Mouse (Mus musculus): ENCODE data around the gene Sct.

Sct gene

DNA sequence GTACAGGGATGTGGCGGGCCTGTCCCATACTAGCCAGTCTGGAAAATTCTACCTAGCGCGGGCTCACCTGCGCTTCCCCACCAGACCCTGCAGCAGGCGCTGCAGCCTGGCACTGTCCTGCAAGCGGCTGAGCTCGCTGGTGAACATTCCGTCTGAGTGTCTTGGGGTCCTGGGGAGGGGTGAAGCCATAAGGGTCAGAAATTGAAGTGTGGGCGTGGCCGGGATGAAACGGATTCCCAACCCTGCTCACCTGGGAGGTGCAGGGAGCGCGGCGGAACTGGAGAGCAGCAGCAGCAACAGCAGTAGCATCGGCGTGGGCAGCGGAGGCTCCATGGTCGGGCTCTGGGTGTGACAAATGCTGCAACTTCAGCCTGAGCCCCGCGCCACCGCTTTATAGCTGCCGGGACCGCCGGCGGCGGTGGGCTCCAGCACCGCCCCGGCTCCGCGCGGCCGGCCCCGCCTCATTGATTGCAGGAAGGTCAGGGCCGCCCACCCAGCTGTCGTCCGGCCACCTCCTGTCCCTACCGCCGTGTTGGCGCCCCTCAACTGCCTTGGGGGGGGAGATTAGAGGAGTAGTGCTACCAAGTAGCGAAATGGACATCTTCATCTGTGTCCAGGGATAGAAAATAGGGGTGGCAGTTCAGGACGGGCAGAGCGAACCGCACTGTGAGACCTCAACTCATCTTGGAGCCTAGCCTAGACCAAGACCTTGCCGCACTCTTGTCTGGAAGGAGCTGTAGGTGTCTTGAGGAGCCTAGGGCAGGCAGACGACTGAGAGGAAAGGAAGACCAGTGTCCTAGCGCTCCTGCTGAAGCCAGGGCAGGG lies at the start of gene Sct:
TSS of gene Sct (minus strand) at position 368 of the 825 bp plus-strand sequence.
- DNase-seq (ENCODE audit: inconsistent ontology term) = peak; percentile 45

DNA sequence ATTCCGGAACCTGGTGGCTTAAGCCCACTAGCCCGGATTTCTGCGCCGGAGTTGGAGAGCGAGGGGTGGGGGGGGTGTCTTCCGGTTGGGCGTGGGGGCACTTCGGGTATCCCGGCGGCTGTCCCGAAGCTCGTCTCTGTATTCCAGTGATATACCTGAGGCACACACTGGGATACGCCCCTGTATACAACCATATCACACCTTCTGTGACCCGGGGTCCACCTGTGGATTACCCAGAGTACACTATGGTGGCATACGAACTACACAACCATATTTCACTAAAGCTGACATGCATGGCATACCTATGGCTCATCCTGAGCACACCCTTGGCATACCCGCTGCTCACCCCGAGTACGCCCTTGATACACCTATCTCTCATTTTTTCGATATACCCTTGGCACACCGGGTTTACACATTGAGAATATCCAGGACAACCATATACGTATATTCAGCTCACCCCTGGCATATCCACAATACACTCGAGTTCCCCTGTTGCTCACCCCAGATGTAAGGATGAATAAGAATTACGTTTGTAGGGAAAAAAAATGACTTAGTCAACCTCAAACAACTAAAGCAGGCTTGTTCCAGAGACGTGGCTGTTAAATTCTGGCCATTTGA lies 49.5 kb upstream of the Sct start:
- peak; percentile 29 for DNase-seq (ENCODE audit: inconsistent ontology term)

DNA sequence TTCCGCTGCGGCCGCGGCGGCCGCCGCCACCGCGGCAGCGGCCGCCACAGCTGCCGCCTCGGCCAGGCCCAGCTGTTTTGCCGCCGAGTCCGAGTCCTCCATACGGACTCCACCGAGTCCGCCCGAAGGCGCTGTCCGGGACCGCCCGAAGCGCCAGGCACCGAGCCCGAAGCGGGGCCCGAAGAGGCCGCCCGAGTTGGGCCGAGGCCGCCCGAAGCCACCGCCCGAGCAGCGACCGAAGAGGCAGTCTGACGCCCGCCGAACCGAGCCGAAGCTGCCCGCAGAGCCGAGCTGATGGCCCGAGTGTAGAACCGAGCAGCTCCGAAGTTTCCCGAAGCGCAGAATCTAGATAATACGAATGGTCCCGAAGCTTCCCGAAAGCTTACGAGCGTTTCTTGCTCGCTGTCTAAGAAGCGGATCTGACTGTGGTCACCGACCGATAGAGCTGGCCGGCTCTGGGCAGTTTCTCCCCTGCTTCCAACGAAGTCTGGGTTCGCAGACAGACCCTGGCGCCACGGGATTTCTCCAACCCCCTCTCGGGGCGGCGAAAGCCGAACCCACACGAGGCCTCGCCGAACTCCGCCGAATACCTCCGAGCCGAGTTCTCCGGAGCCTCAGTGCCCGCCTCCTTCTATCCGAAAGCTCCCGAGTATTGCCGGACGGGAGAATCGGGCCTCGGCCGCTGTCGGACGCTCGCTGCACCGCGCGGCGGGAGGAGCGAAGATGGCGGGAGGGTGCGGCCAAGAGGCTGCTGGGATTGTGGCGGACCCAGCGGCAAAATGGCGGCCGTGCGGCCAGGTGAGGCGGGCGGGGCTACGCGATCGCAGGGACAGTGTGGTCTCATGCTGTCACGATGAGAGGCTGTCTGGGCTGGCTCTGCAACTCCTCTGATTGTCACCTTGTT lies 48.8 kb upstream of the Sct start, which contains the start of the genes Deaf1 and Tmem80:
TSS of gene Deaf1 (minus strand) at position 222 of the 904 bp plus-strand sequence.
TSS of gene Tmem80 (plus strand) at position 271 of the 904 bp plus-strand sequence.
- peak; percentile 98 for DNase-seq (ENCODE audit: inconsistent ontology term)

DNA sequence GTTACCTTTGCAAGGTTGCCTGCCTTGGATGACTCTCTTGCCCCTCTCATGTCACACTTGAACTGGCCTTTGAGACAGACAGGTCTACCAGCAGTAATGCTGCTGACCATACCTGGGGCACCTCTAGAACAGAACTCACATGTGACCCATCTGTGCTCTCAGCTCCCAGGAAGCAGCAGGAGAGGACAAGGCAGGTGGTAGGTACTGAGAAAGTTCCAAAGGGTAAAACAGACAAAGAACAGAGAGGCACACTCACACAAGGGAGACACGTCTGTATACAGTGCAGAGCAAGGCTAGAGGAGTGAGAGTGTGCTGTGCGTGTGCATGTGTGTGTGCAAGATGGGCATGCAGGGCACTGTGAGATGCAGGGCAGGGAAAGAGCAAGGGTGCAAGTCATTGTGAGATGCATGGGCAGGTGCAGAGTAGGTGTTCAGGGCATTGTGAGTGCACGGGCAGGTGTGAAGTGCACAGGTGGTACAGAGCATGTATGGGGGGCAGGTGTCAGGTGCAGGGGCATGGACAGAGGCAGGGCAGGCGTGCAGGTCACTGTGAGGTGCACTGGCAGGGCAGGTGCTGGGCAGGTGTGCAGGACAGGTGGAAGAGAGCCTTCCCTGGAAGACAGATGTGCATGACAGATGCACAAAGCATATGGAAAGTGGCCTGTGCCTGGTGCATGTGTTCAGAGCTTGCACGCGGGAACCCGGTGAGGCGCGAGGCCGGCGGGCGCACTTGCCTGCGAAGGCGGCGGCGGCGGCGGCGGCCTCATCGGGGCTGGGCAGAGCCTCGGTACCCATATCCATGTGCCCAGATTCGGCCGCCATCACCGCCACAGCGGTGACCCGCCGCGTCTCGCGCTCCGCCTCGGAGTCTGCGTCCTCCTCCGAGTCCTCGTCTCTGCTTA lies 47.9 kb upstream of the Sct start:
- no peak for DNase-seq (ENCODE audit: inconsistent ontology term)

DNA sequence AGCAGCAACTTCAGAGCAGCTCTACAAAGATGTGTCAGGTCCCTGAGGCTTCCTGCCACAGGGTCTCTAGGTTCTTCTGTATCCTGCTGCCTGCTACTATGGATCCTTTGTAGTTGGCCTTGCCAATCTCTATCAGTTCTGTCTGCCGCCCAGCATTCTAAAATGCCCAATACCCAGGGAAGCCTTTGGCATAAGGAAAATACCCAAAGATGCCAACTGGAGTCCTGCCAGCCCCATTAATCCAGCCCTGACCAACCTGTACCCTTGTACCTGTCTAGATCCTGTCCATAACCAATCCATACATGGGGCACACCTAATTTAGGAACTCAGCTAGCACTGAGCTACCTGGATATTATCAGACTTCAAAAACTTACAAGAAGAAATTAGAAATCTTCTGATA lies 45.8 kb upstream of the Sct start:
- DNase-seq (ENCODE audit: inconsistent ontology term) = no peak

DNA sequence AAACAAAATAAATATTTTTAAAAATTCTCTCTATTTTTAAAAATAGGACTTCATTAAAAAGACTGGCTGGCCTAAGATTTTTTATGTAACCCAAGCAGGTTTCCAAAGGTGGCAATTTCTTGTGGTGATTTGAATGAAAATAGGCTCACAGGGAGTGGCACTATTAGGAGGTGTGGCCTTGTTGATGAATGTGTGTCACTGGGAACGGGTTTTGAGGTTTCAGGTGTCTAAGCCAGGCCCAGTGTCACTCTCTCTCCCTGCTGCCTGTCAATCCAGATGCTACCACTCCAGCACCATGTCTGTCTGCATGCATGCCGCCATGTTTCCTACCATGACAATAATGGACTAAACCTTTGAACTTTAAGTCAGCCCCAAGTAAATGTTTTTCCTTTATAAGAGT lies 40.5 kb upstream of the Sct start:
- no peak for DNase-seq (ENCODE audit: inconsistent ontology term)

DNA sequence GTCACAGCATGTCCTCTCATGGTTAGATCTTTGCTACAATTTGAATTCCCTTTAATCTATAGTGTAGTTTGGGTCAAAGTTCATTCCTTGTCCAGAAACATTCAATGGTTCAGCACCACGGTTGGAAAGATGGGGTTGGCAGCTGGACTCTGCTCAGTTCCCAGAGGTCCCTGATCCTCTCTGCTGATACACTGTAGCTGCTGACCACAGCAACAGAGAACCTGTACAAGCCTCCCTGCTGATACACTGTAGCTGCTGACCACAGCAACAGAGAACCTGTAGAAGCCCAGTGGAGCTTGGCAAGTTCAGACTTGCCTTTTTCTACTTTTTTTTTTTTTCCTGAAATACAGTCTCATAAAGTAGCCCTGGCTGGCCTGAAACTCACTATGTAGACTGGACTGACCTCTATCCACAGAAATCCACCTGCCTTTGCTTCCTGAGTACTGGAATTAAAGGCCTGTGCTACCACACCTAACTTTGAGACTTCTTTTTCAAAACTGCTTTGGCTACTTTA lies 38.7 kb upstream of the Sct start:
- no peak for DNase-seq (ENCODE audit: inconsistent ontology term)

DNA sequence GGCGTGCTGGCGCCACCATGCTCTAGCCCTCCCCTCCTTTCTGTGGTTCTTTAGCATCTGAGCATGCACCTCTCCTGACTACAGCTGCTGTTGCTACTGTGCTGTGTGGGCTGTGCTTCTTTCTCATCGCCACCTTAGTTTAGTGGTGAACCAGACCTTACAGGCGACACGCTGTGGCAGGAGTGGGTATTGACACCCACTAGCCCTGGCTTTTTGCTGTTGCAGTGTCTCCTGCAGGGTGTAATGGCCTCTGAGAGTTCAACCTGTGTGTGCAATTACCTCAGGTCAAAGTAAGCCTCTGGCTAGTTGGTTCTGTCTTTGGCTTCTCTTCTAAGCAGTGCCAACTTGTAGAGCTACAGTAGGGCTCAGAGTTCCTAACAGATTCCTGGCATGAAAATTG lies 37.0 kb upstream of the Sct start:
- no peak for DNase-seq (ENCODE audit: inconsistent ontology term)

DNA sequence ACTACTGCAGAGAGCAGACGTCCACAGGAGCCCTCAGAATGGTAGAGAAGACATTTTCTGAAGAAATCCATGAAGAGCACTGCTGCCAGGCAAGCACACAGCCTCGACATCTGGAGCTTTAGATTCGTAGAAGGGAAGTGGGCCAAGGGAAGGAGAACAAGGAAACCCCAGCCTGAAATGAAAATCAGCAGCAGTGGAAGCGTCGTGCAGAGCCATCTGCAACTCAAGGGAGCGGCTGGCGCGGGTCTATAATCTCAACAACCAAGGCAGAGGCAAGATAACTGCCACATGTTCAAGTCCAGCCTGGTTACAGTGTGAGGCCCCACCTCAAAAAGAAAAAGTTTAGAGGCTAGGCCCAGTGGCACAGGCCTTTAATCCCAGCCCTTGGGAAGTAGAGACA lies 36.1 kb upstream of the Sct start:
- no peak for DNase-seq (ENCODE audit: inconsistent ontology term)

DNA sequence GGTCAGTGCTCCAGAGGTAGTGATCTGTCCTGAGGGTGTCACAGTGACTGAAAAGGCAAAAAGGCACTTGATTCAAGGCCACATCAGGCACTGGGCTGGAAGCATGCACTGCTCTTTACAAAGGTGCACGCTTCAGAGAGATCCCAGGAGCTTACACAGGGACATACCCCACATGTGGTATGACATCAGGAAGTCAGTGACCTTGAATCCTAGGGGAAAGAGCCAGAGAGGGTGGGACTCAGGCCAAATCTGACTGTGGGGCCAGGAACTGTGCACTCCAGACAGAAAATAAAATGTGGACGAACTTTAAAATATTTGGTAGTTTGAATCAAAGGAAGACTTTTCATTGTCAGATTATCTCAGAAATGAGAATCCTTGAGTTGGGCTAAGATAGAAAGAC lies 35.5 kb upstream of the Sct start:
- DNase-seq (ENCODE audit: inconsistent ontology term) = no peak

DNA sequence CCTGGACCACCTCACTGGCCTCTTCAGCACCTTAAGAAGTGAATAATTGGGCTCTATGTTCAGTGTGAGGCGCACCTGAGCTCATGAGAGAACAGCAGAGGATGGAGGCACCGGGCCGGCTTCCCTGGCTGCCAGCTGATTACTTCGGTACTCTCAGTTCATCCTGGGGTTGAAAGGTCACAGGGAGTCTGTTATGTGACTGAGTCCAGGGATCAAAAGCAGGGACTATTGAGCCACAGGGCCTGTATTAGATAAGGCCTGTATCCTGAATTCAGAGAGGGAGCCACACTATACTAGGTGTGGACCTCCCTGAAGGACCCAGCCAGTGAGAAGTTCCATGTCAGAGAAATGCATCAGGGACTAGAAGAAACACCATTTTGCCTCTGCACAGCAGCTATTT lies 25.6 kb upstream of the Sct start:
- no peak for DNase-seq (ENCODE audit: inconsistent ontology term)

DNA sequence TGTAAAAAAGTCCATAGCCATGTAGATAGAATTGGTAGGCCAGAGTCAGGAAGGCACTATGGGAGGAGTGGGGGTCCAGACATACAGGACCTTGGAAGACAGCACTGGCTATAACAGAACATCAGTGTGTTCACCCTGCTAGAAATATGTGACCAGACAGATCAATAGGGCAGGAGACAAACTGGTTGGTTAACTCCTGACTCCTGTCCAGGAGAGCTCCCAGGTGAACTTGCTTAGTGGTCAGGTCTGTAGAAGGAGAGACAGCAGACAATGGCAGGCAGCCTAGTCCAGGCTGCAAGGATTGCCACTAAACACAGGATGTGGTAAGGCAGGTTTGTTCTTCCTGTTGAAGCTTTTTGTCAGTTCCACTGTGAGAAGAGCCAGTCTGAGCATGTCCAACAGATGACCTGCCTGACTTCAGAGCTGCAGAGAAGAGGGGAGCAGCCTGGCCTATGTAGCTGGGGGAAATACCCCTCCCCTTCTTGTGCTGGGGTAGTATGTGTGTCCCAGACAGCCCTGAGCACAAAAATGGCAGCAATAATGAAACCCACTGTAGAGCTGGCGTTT lies 23.9 kb upstream of the Sct start:
- DNase-seq (ENCODE audit: inconsistent ontology term) = no peak

DNA sequence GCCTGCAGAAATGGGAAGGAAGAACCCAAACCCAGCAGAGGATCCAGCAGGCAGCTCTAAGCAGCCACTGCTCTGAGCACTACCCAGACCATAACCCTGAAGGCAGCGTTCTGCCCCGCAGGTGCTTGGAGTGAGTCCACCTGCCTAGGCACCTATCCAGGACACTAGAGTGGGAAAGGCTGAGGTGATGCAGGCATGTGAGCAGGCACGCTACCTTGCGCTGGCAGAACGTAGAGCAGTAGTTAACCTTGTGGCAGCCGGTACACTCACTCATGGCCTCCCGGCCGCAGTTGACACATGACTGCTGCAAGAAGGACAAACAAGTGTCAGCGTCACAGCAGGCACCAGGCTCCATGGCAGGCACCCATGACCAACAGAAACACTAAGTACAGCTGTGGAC lies 22.5 kb upstream of the Sct start:
- DNase-seq (ENCODE audit: inconsistent ontology term) = no peak

DNA sequence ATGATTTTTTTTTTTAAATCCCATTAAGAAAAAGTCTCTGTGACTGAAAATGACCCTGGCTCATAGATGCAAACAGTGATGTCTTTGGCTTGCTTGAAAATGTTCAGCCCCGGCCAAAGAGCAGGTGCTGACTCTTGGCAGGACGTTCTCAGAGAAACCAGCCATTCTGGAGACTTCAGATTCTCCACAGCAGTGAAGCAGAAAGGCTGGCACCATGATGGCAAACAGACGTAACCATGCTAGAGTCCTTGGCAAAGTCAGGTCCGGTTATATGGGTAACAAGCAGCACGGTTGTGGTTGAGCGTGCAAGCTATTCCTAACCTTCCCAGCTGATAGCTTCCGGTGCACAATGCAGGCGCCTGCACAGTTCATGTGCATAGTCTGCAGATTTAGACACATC lies 20.2 kb upstream of the Sct start:
- no peak for DNase-seq (ENCODE audit: inconsistent ontology term)

DNA sequence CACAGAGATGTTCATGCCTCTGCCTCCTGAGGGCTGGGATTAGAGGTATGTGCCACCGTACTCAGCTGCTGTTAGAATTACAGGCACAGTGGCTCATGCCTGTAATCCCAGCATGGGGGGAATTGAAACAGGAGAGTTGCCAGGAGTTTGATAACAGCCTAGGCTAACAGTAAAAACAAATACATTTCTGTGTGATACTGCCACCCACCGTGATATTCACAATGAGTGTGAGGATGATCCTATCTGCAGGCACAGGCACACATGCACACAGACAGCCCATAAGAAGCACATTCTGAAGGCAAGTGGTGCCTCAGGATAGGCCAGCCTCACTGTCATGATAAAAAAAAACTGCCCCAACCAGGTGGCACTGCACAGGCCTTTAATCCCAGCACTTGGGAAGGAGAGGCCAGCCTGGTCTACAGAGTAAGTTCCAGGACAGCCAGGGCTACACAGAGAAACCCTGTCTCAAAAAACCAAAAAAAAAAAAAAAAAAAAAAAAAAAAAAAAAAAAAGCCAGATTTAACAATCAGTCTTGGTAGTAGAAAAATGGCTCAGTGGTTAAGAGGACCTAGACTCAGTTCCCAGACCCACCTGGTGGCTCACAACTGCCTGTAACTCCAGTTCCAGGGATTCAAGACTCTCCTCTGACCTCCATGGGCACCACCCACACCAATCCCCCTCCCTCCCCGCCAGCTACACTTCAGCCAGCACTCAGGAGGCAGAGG lies 19.2 kb upstream of the Sct start:
- DNase-seq (ENCODE audit: inconsistent ontology term) = no peak

DNA sequence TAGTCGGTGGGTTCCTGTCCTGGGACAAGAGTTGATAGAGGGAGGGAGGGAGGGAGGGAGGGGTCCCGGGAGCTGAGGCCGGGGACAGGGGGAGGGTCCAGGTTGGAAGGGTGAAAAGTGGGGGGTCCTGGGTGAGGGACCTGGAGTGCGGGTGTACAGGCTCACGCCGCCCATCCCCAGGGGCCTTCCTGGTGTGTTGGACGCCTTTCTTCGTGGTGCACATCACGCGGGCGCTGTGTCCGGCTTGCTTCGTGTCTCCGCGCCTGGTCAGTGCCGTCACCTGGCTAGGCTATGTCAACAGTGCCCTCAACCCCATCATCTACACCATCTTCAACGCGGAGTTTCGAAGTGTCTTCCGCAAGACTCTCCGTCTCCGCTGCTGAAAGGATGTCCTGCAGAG lies 15.5 kb upstream of the Sct start:
- no peak for DNase-seq (ENCODE audit: inconsistent ontology term)

DNA sequence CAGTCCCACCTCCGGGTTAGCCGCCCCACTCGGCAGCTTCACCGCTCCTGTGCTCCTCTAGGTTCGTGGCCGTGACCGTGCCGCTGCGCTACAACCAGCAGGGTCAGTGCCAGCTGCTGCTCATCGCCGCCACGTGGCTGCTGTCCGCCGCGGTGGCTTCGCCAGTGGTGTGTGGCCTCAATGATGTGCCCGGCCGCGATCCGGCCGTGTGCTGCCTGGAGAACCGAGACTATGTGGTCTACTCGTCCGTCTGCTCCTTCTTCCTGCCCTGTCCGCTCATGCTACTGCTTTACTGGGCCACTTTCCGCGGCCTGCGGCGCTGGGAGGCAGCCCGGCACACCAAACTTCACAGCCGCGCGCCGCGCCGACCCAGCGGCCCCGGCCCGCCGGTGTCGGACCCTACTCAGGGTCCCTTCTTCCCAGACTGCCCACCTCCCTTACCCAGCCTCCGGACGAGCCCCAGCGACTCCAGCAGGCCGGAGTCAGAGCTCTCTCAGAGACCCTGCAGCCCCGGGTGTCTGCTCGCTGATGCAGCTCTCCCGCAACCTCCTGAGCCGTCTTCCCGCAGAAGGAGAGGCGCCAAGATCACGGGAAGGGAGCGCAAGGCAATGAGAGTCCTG lies 15.0 kb upstream of the Sct start:
- peak; percentile 55 for DNase-seq (ENCODE audit: inconsistent ontology term)

DNA sequence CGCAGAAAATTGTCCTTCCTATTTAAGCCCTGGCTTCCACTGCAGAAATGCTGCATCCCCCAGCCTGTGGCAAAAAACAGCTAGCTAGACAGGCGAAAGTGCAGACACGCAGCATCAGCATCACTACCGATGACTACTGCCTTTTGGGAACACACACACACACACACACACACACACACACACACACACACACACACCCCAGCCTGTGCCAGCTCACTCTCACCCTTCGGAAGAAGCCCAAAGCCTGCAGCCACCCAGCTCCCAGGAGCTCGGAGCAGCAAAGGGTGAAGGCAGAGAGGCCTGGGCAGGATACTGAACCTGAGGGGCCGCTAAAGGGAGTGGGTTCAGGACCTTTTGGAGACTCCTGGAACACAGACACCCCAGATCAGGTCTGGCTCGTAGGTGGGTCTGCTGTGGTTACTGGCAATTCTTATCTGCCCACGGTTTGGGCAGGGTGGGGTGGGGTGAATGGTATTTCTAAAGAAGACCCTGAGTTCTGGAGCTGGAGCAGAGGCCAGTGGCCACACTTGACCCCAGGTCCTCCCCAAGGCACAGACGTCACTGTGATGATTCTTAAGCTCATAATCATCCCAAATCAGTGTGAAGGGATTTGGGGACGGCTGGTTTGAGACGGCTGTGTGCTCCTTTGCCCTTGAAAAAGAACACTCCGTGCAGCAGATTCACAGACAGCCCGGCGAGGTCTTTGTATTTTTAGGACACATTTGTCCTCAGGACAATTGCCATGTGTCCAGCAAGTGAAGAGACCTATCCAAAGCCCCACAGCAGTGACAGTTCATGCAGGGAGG lies 13.9 kb upstream of the Sct start:
- no peak for DNase-seq (ENCODE audit: inconsistent ontology term)

Measured in Muller cell, postnatal 12 days (primary cell).